Mouse (Mus musculus) G1E (cell line): ENCODE measurements around the gene Fig4.

Source experiments
- CTCF ChIP-seq: IDR thresholded peaks from 2 replicates; pipeline ENCODE4 v1.5.1; 2012; ENCODE audit warnings: low read depth, low read length, inconsistent platforms, mixed read lengths
- GATA1 ChIP-seq: IDR thresholded peaks from 2 replicates; pipeline ENCODE4 v1.6.1; 2012; ENCODE audit warnings: borderline replicate concordance, low read length, inconsistent platforms, mixed read lengths
- GATA2 ChIP-seq: IDR thresholded peaks from 2 replicates; pipeline ENCODE4 v1.6.1; 2012; ENCODE audit warnings: low read depth, low read length, inconsistent platforms, borderline replicate concordance
- POLR2AphosphoS5 ChIP-seq: IDR thresholded peaks from 2 replicates; pipeline ENCODE4 v1.6.1; 2012; ENCODE audit warnings: low read depth, low read length, inconsistent platforms; ENCODE audit not compliant: insufficient replicate concordance
- TAL1 ChIP-seq: conservative IDR thresholded peaks from 2 replicates; pipeline ENCODE4 v1.6.1; 2012; ENCODE audit warnings: low read depth, low read length, inconsistent platforms, mixed read lengths

DNA sequence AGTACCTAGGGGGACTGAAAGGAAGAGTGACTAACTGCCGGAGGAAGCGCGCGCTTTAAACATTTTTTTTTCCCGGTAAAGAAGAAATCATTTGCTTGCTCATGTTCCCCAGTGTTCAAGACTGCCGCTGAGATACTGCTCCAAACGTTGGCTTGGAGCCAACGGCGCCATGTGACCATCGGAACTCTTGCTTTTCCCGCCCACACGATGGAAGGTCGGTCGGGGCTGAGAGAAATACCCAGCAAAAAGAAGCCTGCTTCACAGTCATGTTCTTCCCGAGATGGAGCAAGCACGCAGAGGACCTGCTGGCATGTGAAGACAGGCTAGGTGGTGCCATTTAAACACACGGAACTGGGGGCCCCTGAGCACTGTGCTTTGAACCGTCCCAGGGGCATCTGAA, 151.6 kb downstream of the Fig4 start:
- no peak for TF ChIP-seq CTCF
- no peak for TF ChIP-seq TAL1
- no peak for TF ChIP-seq GATA1
- TF ChIP-seq POLR2AphosphoS5, result no peak
- no peak for TF ChIP-seq GATA2
